Mouse (Mus musculus): ENCODE data around the gene Fdx1l. TPM values are rescaled to one million over a fixed set of nuclear protein-coding genes. Genes with fewer than 3 reads are reported as not detected.

Gene Fdx1l
- polyA plus RNA-seq, 1 experiment from 2014 or later: 44.7 TPM

GRCm38 (mm10) chr9:21022726-21023125 lies 50.7 kb downstream of the Fdx1l start:
- no peak overlapping the region for H3K4me2 ChIP-seq (ENCODE audit: low read depth, low read length)
- WGBS: 85% methylated on average over 1 of the region's 1 CpGs
- H3K27ac ChIP-seq (replicated peaks; ENCODE audit: low read depth, low read length): no peak overlapping the region
- H3K4me1 ChIP-seq (ENCODE audit: control insufficient read depth, insufficient read depth, low read length): no peaks in the 10 kb centered on the region
- H3K27me3 ChIP-seq (ENCODE audit: control insufficient read depth, insufficient read depth, low read length): peaks cover 3% of the 10 kb centered on the region; the same call in 1 of the 2 replicates
- ATAC-seq (replicated peaks; ENCODE audit: insufficient number of reproducible peaks, low FRiP score, low TSS enrichment, low read depth): no peak
- no peak overlapping the region for H3K9ac ChIP-seq (replicated peaks; ENCODE audit: low read length)
- no peaks in the 10 kb centered on the region for H3K36me3 ChIP-seq (replicated peaks; ENCODE audit: control insufficient read depth, insufficient read depth, low read depth, low read length)
- DNase-seq (ENCODE audit: low spot score): no peak
- no peak overlapping the region for H3K4me3 ChIP-seq (ENCODE audit: low read depth, low read length)
- no peaks in the 10 kb centered on the region for H3K9me3 ChIP-seq (replicated peaks; ENCODE audit: control insufficient read depth, low read length)

DNA sequence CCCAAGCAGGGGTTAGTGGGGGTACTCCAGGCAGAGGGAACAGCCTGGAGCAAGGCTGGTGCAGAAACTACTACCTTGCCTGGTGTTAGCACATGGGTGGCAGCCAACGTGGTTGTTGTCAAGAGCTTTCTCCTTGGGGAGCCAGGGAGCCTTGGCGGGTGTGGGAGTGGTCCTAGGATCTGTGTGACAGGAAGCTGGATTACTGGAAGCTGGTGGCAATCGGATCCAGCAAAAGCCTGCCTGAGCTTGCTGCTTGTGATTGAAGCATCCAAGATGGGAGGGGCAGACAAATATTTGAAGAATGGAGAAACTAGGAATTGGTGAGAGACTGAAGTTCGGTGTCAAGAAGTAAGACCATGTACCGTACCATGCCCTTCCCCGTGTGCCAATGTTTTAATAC lies 51.1 kb downstream of the Fdx1l start:
- H3K36me3 ChIP-seq (replicated peaks; ENCODE audit: control insufficient read depth, insufficient read depth, low read depth, low read length): no peaks in the 10 kb centered on the region
- no peaks in the 10 kb centered on the region for H3K9me3 ChIP-seq (replicated peaks; ENCODE audit: control insufficient read depth, low read length)
- H3K4me1 ChIP-seq (ENCODE audit: control insufficient read depth, insufficient read depth, low read length): no peaks in the 10 kb centered on the region; the same call in 1 of the 2 replicates
- 59% methylated on average over 6 of the region's 6 CpGs for WGBS
- peaks cover 5% of the 10 kb centered on the region for H3K27me3 ChIP-seq (ENCODE audit: control insufficient read depth, insufficient read depth, low read length)
- no peak overlapping the region for H3K4me2 ChIP-seq (ENCODE audit: low read depth, low read length)
- ATAC-seq (replicated peaks; ENCODE audit: insufficient number of reproducible peaks, low FRiP score, low TSS enrichment, low read depth) (no peak), DNase-seq (ENCODE audit: low spot score) (no peak)
- H3K4me3 ChIP-seq (ENCODE audit: low read depth, low read length): no peak overlapping the region
- H3K9ac ChIP-seq (replicated peaks; ENCODE audit: low read length): no peak overlapping the region; the same call in 1 of the 2 replicates
- no peak overlapping the region for H3K27ac ChIP-seq (replicated peaks; ENCODE audit: low read depth, low read length)

DNA sequence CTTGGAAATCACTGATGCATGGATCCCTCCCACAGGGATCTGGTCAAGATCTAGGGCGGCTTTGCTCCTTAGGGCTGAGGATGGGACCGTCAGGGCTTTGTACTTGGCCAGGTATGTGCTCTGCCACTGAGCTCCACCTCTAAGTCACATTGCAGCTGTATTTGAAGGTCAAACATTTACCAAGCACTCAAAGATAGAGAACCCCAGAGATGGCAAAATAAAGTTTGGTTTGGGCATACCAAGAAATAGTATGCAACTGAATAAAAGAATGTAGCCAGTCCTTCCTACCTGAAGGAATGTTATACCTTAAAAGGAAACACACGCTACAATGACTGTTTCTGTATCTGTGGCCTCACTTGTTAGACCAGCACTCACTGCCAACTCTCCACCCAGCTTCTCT lies 52.1 kb downstream of the Fdx1l start:
- Histone ChIP-seq H3K9ac (replicated peaks; ENCODE audit: low read length) (no peak overlapping the region), H3K4me3 (ENCODE audit: low read depth, low read length) (no peak overlapping the region), H3K36me3 (replicated peaks; ENCODE audit: control insufficient read depth, insufficient read depth, low read depth, low read length) (no peaks in the 10 kb centered on the region), H3K9me3 (replicated peaks; ENCODE audit: control insufficient read depth, low read length) (no peaks in the 10 kb centered on the region), H3K4me1 (ENCODE audit: control insufficient read depth, insufficient read depth, low read length) (no peaks in the 10 kb centered on the region; the same call in 1 of the 2 replicates), H3K4me2 (ENCODE audit: low read depth, low read length) (no peak overlapping the region), H3K27ac (replicated peaks; ENCODE audit: low read depth, low read length) (no peak overlapping the region), H3K27me3 (ENCODE audit: control insufficient read depth, insufficient read depth, low read length) (peaks cover 13% of the 10 kb centered on the region)
- no peak for DNase-seq (ENCODE audit: low spot score)
- ATAC-seq (replicated peaks; ENCODE audit: insufficient number of reproducible peaks, low FRiP score, low TSS enrichment, low read depth): no peak
- 67% methylated on average over 3 of the region's 3 CpGs for WGBS

DNA sequence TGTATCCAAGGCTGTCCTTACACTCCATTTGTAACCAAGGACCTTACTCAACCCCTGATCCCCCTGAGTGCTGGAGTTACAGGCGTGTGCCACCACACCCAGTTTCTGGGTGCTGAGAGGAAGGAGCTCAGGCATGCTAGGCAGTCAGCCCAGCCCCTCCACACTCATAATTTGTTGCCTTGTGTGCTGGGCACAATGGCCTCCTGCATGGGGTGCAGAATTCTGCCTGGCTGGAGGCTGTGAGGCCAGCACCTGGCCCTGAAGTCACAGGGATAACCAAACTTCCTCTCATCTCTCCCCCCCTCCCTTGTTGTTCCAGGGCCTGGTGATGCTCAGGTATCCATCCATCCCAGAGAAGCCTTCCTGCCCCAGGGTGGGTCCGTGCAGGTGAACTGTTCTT lies 54.8 kb downstream of the Fdx1l start:
- Histone ChIP-seq H3K4me3 (ENCODE audit: low read depth, low read length) (no peak overlapping the region), H3K27ac (replicated peaks; ENCODE audit: low read depth, low read length) (no peak overlapping the region), H3K9ac (replicated peaks; ENCODE audit: low read length) (no peak overlapping the region), H3K4me2 (ENCODE audit: low read depth, low read length) (no peak overlapping the region), H3K36me3 (replicated peaks; ENCODE audit: control insufficient read depth, insufficient read depth, low read depth, low read length) (no peaks in the 10 kb centered on the region), H3K9me3 (replicated peaks; ENCODE audit: control insufficient read depth, low read length) (no peaks in the 10 kb centered on the region), H3K4me1 (ENCODE audit: control insufficient read depth, insufficient read depth, low read length) (no peaks in the 10 kb centered on the region; the same call in none of the 2 replicates), H3K27me3 (ENCODE audit: control insufficient read depth, insufficient read depth, low read length) (peaks cover 30% of the 10 kb centered on the region)
- no peak for DNase-seq (ENCODE audit: low spot score)
- ATAC-seq (replicated peaks; ENCODE audit: insufficient number of reproducible peaks, low FRiP score, low TSS enrichment, low read depth): no peak
- 81% methylated on average over 2 of the region's 2 CpGs for WGBS

MicroRNA genes within 50 kb of the gene (microRNA counts, 519-probe panel; counts per million panel counts)
- 3,678 counts per million, percentile 54 among the panel's probes with 10 or more counts for microRNA mmu-miR-1900

Small RNAs within 50 kb of the gene (microRNA-seq; reads per million reads assigned to microRNA genes)
- gene Mir1900 (ENCODE audit: borderline number of aligned reads): not detected
- not detected for gene Mir7082 (ENCODE audit: borderline number of aligned reads)

Other genes starting within 250 kb of the Fdx1l start
- gene A230050P20Rik, start 205.0 kb downstream of the Fdx1l start, polyA plus RNA-seq (2014; fragmentation: Nextera tagmentation; extraction: Ambion mirVana): 0.64 and 1.1 TPM in 2 replicates
- gene Angptl6, start 193.9 kb downstream of the Fdx1l start, polyA plus RNA-seq (2014; fragmentation: Nextera tagmentation; extraction: Ambion mirVana): 1.6 and 3.2 TPM in 2 replicates
- gene Ppan, start 185.4 kb downstream of the Fdx1l start, polyA plus RNA-seq (2014; fragmentation: Nextera tagmentation; extraction: Ambion mirVana): 64.3 and 65.0 TPM in 2 replicates
- 352 TPM in 2 replicates for gene Eif3g, start 175.0 kb downstream of the Fdx1l start, polyA plus RNA-seq (2014; fragmentation: Nextera tagmentation; extraction: Ambion mirVana)
- 82.0 and 88.1 TPM in 2 replicates for gene Dnmt1, start 113.7 kb downstream of the Fdx1l start, polyA plus RNA-seq (2014; fragmentation: Nextera tagmentation; extraction: Ambion mirVana)
- 37.5 and 43.6 TPM in 2 replicates for gene S1pr2, start 96.8 kb downstream of the Fdx1l start, polyA plus RNA-seq (2014; fragmentation: Nextera tagmentation; extraction: Ambion mirVana)
- 139 and 147 TPM in 2 replicates for gene Mrpl4, start 70.9 kb downstream of the Fdx1l start, polyA plus RNA-seq (2014; fragmentation: Nextera tagmentation; extraction: Ambion mirVana)
- 4.5 and 5.8 TPM in 2 replicates for gene Icam1, start 57.6 kb downstream of the Fdx1l start, polyA plus RNA-seq (2014; fragmentation: Nextera tagmentation; extraction: Ambion mirVana)
- gene Icam4, start 44.2 kb downstream of the Fdx1l start, polyA plus RNA-seq (2014; fragmentation: Nextera tagmentation; extraction: Ambion mirVana): 5.6 and 6.1 TPM in 2 replicates
- not detected in 2 replicates for gene Icam5, start 41.5 kb downstream of the Fdx1l start, polyA plus RNA-seq (2014; fragmentation: Nextera tagmentation; extraction: Ambion mirVana)
- 0.80 and 2.2 TPM in 2 replicates for gene Zglp1, start 6.5 kb downstream of the Fdx1l start, polyA plus RNA-seq (2014; fragmentation: Nextera tagmentation; extraction: Ambion mirVana)
- gene Gm49373, start 518 bp downstream of the Fdx1l start, polyA plus RNA-seq (2014; fragmentation: Nextera tagmentation; extraction: Ambion mirVana): 0.36 and 0.58 TPM in 2 replicates
- gene Gm38431, start 18.4 kb upstream of the Fdx1l start, polyA plus RNA-seq (2014; fragmentation: Nextera tagmentation; extraction: Ambion mirVana): 2.0 and 2.3 TPM in 2 replicates
- 63.1 and 70.3 TPM in 2 replicates for gene Raver1, start 18.4 kb upstream of the Fdx1l start, polyA plus RNA-seq (2014; fragmentation: Nextera tagmentation; extraction: Ambion mirVana)
- gene Tyk2, start 57.6 kb upstream of the Fdx1l start, polyA plus RNA-seq (2014; fragmentation: Nextera tagmentation; extraction: Ambion mirVana): 5.4 and 7.1 TPM in 2 replicates
- gene Cdc37, start 76.4 kb upstream of the Fdx1l start, polyA plus RNA-seq (2014; fragmentation: Nextera tagmentation; extraction: Ambion mirVana): 371 and 374 TPM in 2 replicates
- gene Pde4a, start 92.1 kb upstream of the Fdx1l start, polyA plus RNA-seq (2014; fragmentation: Nextera tagmentation; extraction: Ambion mirVana): 3.8 and 4.7 TPM in 2 replicates
- gene Keap1, start 165.7 kb upstream of the Fdx1l start, polyA plus RNA-seq (2014; fragmentation: Nextera tagmentation; extraction: Ambion mirVana): 23.2 and 27.1 TPM in 2 replicates
- gene S1pr5, start 174.8 kb upstream of the Fdx1l start, polyA plus RNA-seq (2014; fragmentation: Nextera tagmentation; extraction: Ambion mirVana): 0.08 and 0.21 TPM in 2 replicates
- gene Atg4d, start 191.7 kb upstream of the Fdx1l start, polyA plus RNA-seq (2014; fragmentation: Nextera tagmentation; extraction: Ambion mirVana): 28.5 and 31.1 TPM in 2 replicates
- gene Kri1, start 214.4 kb upstream of the Fdx1l start, polyA plus RNA-seq (2014; fragmentation: Nextera tagmentation; extraction: Ambion mirVana): 11.4 and 13.3 TPM in 2 replicates
- 51.3 and 55.0 TPM in 2 replicates for gene Cdkn2d, start 217.8 kb upstream of the Fdx1l start, polyA plus RNA-seq (2014; fragmentation: Nextera tagmentation; extraction: Ambion mirVana)
- gene Ap1m2, start 238.7 kb upstream of the Fdx1l start, polyA plus RNA-seq (2014; fragmentation: Nextera tagmentation; extraction: Ambion mirVana): 15.9 and 16.3 TPM in 2 replicates
- 86.0 and 89.8 TPM in 2 replicates for gene Slc44a2, start 247.1 kb upstream of the Fdx1l start, polyA plus RNA-seq (2014; fragmentation: Nextera tagmentation; extraction: Ambion mirVana)

All from embryonic facial prominence, embryonic 11.5 days (tissue).